Mouse (Mus musculus): Measurements from ENCODE around the gene Snrpd2.

DNA sequence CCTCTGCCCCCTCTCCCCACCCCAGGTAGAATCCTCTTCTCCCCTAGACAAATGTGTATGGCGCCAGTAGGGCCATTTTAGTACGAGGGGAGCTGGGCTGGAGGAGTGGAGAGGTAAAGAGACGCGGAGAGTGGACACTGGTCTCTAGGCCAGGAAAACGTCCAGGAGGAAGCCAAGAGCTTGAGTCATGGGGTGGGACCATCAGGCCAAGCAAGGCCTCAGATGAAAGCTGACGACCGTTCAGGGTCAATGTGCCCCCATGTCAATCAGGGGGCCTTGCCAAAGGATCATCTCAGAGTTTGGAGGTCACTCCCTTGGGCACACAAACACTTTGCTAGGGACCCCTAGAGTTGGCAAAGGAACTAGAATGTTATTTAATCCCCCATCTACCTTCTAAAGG is 27.7 kb downstream of the Snrpd2 start:
- TF ChIP-seq POLR2A (IDR thresholded peaks at IDR 0.05; ENCODE audit: control insufficient read depth, low read depth, low read length) (0 out of 2 replicates have a peak, but pooled peaks have one; percentile 8), CTCF (IDR thresholded peaks at IDR 0.05; ENCODE audit: control insufficient read depth, insufficient read depth, insufficient replicate concordance, low read depth, low read length) (no peak)
